Mouse (Mus musculus): Measurements from ENCODE around the gene Hydin. TPM values are rescaled to one million over a fixed set of nuclear protein-coding genes. Genes with fewer than 3 reads are reported as not detected.
A peak's percentile ranks its signal among the peaks of the same experiment; 100 is the strongest.

Hydin gene
- total and polyA plus RNA-seq, 3 experiments, result 0.05 to 0.21 (median 0.10) TPM

GRCm38 (mm10) chr8:110618391-110619207 lies 351.8 kb downstream of the Hydin start, which contains the start of gene Vac14:
Gene Vac14 (plus strand): TSS chr8:110618585.
- peaks cover 3% of the 10 kb centered on the region for H3K79me2 ChIP-seq (replicated peaks; ENCODE audit: control insufficient read depth, insufficient read depth, low read length)
- peak; percentile 97 to 98 for DNase-seq
- no peaks in the 10 kb centered on the region for H3K36me3 ChIP-seq (ENCODE audit: control insufficient read depth, insufficient read depth, low read length)
- peak within 1 kb of the TSS; percentile 90 for H3K4me3 ChIP-seq
- TF ChIP-seq POLR2A (IDR thresholded peaks at IDR 0.05; ENCODE audit: insufficient read depth, low read depth, low read length) (peak; percentile 49; the same call in 1 of the 2 replicates), EP300 (IDR thresholded peaks at IDR 0.05; ENCODE audit: insufficient read depth, low read depth, low read length) (0 out of 2 replicates have a peak, but pooled peaks have one; percentile 41), CTCF (IDR thresholded peaks at IDR 0.05) (no peak)
- no peaks in the 10 kb centered on the region for H3K27me3 ChIP-seq (ENCODE audit: control insufficient read depth, insufficient read depth, low read length)
- peak within 1 kb of the TSS; percentile 64 for H3K27ac ChIP-seq
- intact Hi-C loops (cut with DNase I), result loop anchor here (5.0 kb wide), 1 partner anchor 401 kb away; the partner anchor contains the start of gene Cmtr2
- WGBS, result under 1% methylated on average over 67 of the region's 67 CpGs
- peaks cover 3% of the 10 kb centered on the region; the same call in 1 of the 2 replicates for H3K4me1 ChIP-seq (ENCODE audit: control insufficient read depth, insufficient read depth, low read length)
- H3K9ac ChIP-seq (ENCODE audit: low read depth, low read length), result peak within 1 kb of the TSS; percentile 96

- 19% methylated on average over 8 of the region's 8 CpGs for WGBS
Observed at GRCm38 (mm10) chr8:110619208-110619574, 352.4 kb downstream of the Hydin start.

GRCm38 (mm10) chr8:110619919-110620318 lies 353.1 kb downstream of the Hydin start:
- Histone ChIP-seq H3K4me3 (no peak overlapping the region), H3K4me1 (ENCODE audit: control insufficient read depth, insufficient read depth, low read length) (peaks cover 3% of the 10 kb centered on the region; the same call in 1 of the 2 replicates), H3K36me3 (ENCODE audit: control insufficient read depth, insufficient read depth, low read length) (no peaks in the 10 kb centered on the region), H3K27me3 (ENCODE audit: control insufficient read depth, insufficient read depth, low read length) (no peaks in the 10 kb centered on the region), H3K79me2 (replicated peaks; ENCODE audit: control insufficient read depth, insufficient read depth, low read length) (peaks cover 5% of the 10 kb centered on the region), H3K27ac (no peak overlapping the region), H3K9ac (ENCODE audit: low read depth, low read length) (no peak overlapping the region)
- intact Hi-C loops (cut with DNase I), result loop anchor here (5.0 kb wide), 1 partner anchor 403 kb away; the partner anchor contains the start of gene Cmtr2
- TF ChIP-seq EP300 (IDR thresholded peaks at IDR 0.05; ENCODE audit: insufficient read depth, low read depth, low read length), result no peak
- TF ChIP-seq CTCF (IDR thresholded peaks at IDR 0.05), result peak; percentile 34
- WGBS, result 83% methylated on average over 5 of the region's 5 CpGs
- no peak for DNase-seq

More at GRCm38 (mm10) chr8:110619208-110619574, 352.4 kb downstream of the Hydin start:
- DNase-seq, result no peak
- Histone ChIP-seq H3K27ac (no peak overlapping the region), H3K27me3 (ENCODE audit: control insufficient read depth, insufficient read depth, low read length) (no peaks in the 10 kb centered on the region), H3K79me2 (replicated peaks; ENCODE audit: control insufficient read depth, insufficient read depth, low read length) (peaks cover 5% of the 10 kb centered on the region), H3K9ac (ENCODE audit: low read depth, low read length) (peak overlapping the region; percentile 96; the same call in 1 of the 2 replicates), H3K4me3 (peak overlapping the region; percentile 90), H3K36me3 (ENCODE audit: control insufficient read depth, insufficient read depth, low read length) (no peaks in the 10 kb centered on the region), H3K4me1 (ENCODE audit: control insufficient read depth, insufficient read depth, low read length) (peaks cover 3% of the 10 kb centered on the region; the same call in 1 of the 2 replicates)
- no peak for TF ChIP-seq CTCF (IDR thresholded peaks at IDR 0.05)
- TF ChIP-seq POLR2A (IDR thresholded peaks at IDR 0.05; ENCODE audit: insufficient read depth, low read depth, low read length), result no peak
- TF ChIP-seq EP300 (IDR thresholded peaks at IDR 0.05; ENCODE audit: insufficient read depth, low read depth, low read length), result no peak
- intact Hi-C loops (cut with DNase I), result loop anchor here (5.0 kb wide), 1 partner anchor 402 kb away; the partner anchor contains the start of gene Cmtr2

- no peak for DNase-seq
- H3K9ac ChIP-seq (ENCODE audit: low read depth, low read length), result no peak overlapping the region
- 83% methylated on average over 4 of the region's 4 CpGs for WGBS
- H3K36me3 ChIP-seq (ENCODE audit: control insufficient read depth, insufficient read depth, low read length), result no peaks in the 10 kb centered on the region
- peaks cover 5% of the 10 kb centered on the region; the same call in 1 of the 2 replicates for H3K4me1 ChIP-seq (ENCODE audit: control insufficient read depth, insufficient read depth, low read length)
- H3K27ac ChIP-seq, result no peak overlapping the region
- H3K27me3 ChIP-seq (ENCODE audit: control insufficient read depth, insufficient read depth, low read length), result no peaks in the 10 kb centered on the region
- H3K4me3 ChIP-seq, result no peak overlapping the region
- H3K79me2 ChIP-seq (replicated peaks; ENCODE audit: control insufficient read depth, insufficient read depth, low read length), result peaks cover 2% of the 10 kb centered on the region
- intact Hi-C loops (cut with DNase I), result no loop called here
- TF ChIP-seq EP300 (IDR thresholded peaks at IDR 0.05; ENCODE audit: insufficient read depth, low read depth, low read length), result no peak
- TF ChIP-seq CTCF (IDR thresholded peaks at IDR 0.05), result no peak
- no peak for TF ChIP-seq POLR2A (IDR thresholded peaks at IDR 0.05; ENCODE audit: insufficient read depth, low read depth, low read length)
Observed at GRCm38 (mm10) chr8:110626431-110626830, 359.7 kb downstream of the Hydin start.

GRCm38 (mm10) chr8:110629245-110630063 lies 362.7 kb downstream of the Hydin start:
- WGBS, result 72% methylated on average over 9 of the region's 9 CpGs
- Histone ChIP-seq H3K36me3 (ENCODE audit: control insufficient read depth, insufficient read depth, low read length) (no peaks in the 10 kb centered on the region), H3K9ac (ENCODE audit: low read depth, low read length) (no peak overlapping the region), H3K27ac (no peak overlapping the region), H3K4me1 (ENCODE audit: control insufficient read depth, insufficient read depth, low read length) (peaks cover 5% of the 10 kb centered on the region; the same call in 1 of the 2 replicates), H3K79me2 (replicated peaks; ENCODE audit: control insufficient read depth, insufficient read depth, low read length) (no peaks in the 10 kb centered on the region), H3K27me3 (ENCODE audit: control insufficient read depth, insufficient read depth, low read length) (no peaks in the 10 kb centered on the region), H3K4me3 (no peak overlapping the region)
- intact Hi-C loops (cut with DNase I), result no loop called here
- TF ChIP-seq EP300 (IDR thresholded peaks at IDR 0.05; ENCODE audit: insufficient read depth, low read depth, low read length) (no peak), CTCF (IDR thresholded peaks at IDR 0.05) (peak; percentile 63)
- DNase-seq, result peak; percentile 34 to 60
